15 mouse cellular contexts compared by ENCODE assay signal in the genomic region with DNA sequence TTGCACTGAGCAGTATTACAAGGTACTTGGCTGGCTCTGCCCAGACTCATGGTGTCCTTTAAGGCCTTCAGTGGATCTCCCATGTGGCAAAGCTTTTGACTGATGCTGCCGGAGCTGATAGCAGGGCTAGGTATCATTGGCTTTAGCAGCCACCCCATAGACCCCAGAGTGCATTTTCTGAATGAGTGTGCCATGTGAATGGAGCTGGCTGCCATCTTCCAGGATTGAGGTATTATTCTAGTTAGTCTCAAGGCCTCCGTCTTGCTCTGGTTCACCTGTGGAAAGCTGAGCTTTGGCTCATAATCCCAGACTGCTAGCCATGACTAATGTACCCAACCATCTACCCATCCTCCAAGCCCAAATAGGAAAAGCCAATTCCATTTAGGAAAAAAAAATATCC.
"Had no signal": no experiment of that assay in that cellular context is flagged by ENCODE, and none has a peak within 500 bp of the region (broad histone marks: within the 10 kb centered on the region; RNA-seq: fewer than 3 reads in every experiment).

No protein-coding gene starts in this region.

- H3K4me3 ChIP-seq: left cerebral cortex, adult 2 months; limb, embryonic 12.5 days; liver, embryonic 15.5 days had no signal

- H3K4me2 ChIP-seq: limb, embryonic 12.5 days; liver, embryonic 15.5 days had no signal

- H3K9ac ChIP-seq: limb, embryonic 12.5 days; liver, embryonic 15.5 days had no signal

- H3K9me3 ChIP-seq: limb, embryonic 12.5 days; liver, embryonic 15.5 days had no signal

- H3K27me3 ChIP-seq: limb, embryonic 12.5 days; liver, embryonic 15.5 days had no signal

- H3K27ac ChIP-seq: left cerebral cortex, adult 2 months; limb, embryonic 12.5 days; liver, embryonic 15.5 days; stomach, postnatal 0 days had no signal

- DNase-seq: kidney, adult 8-10 months; kidney, postnatal 25 days; liver; lung, postnatal 36 days; right cerebral cortex, postnatal 14 days; thymus, adult 2 months; thymus, postnatal 25 days had no signal

- ATAC-seq: hindbrain, embryonic 16.5 days; inflammation-experienced regulatory T-cells, adult 6 months; lung, postnatal 0 days; midbrain, embryonic 16.5 days had no signal

- H3K4me1 ChIP-seq: limb, embryonic 12.5 days; liver, embryonic 15.5 days had no signal
